Mouse (Mus musculus) right cerebral cortex, adult 18-20 months (tissue): ENCODE measurements around the gene Wdr81.
"Not testable (repeated sequence)": the region's sequence is repeated elsewhere in the genome, so short reads cannot be mapped to it uniquely, and the experiment has no call there.

Experiments
- DNase-seq: peaks from one replicate; pipeline ENCODE4 v3.0.0; 2022; ENCODE audit warnings: mixed read lengths

Wdr81 gene

GRCm38 (mm10) chr11:75460844-75461742 lies 6.6 kb upstream of the Wdr81 start, which contains the start of gene Tlcd2:
Tlcd2 (plus strand) TSS chr11:75461715.
- DNase-seq: peak; percentile 100

GRCm38 (mm10) chr11:75460103-75460843 lies 5.8 kb upstream of the Wdr81 start:
- peak; percentile 93 for DNase-seq

GRCm38 (mm10) chr11:75459751-75460102 lies 5.2 kb upstream of the Wdr81 start:
- DNase-seq: no peak

- no peak for DNase-seq
These were observed 4.7 kb upstream of the Wdr81 start for GRCm38 (mm10) chr11:75459141-75459711.

- DNase-seq: no peak
These were observed 4.1 kb upstream of the Wdr81 start for GRCm38 (mm10) chr11:75458628-75459041.

GRCm38 (mm10) chr11:75458169-75458568 lies 3.7 kb upstream of the Wdr81 start:
- no peak for DNase-seq

- no peak for DNase-seq
These were observed 1.9 kb upstream of the Wdr81 start for GRCm38 (mm10) chr11:75456440-75456871.

- not testable (repeated sequence) for DNase-seq
These were observed 1.5 kb upstream of the Wdr81 start for GRCm38 (mm10) chr11:75455971-75456370.

- no peak for DNase-seq
These were observed 672 bp upstream of the Wdr81 start for GRCm38 (mm10) chr11:75455041-75455736.

- no peak for DNase-seq
These were observed 1.5 kb downstream of the Wdr81 start for GRCm38 (mm10) chr11:75452812-75453557.

GRCm38 (mm10) chr11:75452081-75452480 lies 2.4 kb downstream of the Wdr81 start:
- DNase-seq: no peak

- no peak for DNase-seq
These were observed 3.6 kb downstream of the Wdr81 start for GRCm38 (mm10) chr11:75450936-75451335.

GRCm38 (mm10) chr11:75450304-75450908 lies 4.1 kb downstream of the Wdr81 start:
- no peak for DNase-seq

GRCm38 (mm10) chr11:75449695-75450094 lies 4.8 kb downstream of the Wdr81 start:
- DNase-seq: no peak

- no peak for DNase-seq
These were observed 5.9 kb downstream of the Wdr81 start for GRCm38 (mm10) chr11:75448575-75448974.

- no peak for DNase-seq
These were observed 10.8 kb downstream of the Wdr81 start for GRCm38 (mm10) chr11:75443711-75444110.

GRCm38 (mm10) chr11:75441601-75442000 lies 12.9 kb downstream of the Wdr81 start:
- DNase-seq: no peak

GRCm38 (mm10) chr11:75441034-75441433 lies 13.5 kb downstream of the Wdr81 start:
- DNase-seq: no peak

GRCm38 (mm10) chr11:75439951-75440350 lies 14.6 kb downstream of the Wdr81 start:
- no peak for DNase-seq

GRCm38 (mm10) chr11:75439363-75439762 lies 15.2 kb downstream of the Wdr81 start, which contains the start of gene Serpinf2:
Serpinf2 (minus strand) TSS chr11:75439591.
- DNase-seq: no peak

GRCm38 (mm10) chr11:75438804-75439203 lies 15.7 kb downstream of the Wdr81 start:
- no peak for DNase-seq

GRCm38 (mm10) chr11:75438194-75438593 lies 16.3 kb downstream of the Wdr81 start:
- DNase-seq: no peak
